Mouse (Mus musculus) embryonic fibroblast, embryonic 13.5 days (primary cell): ENCODE measurements around the gene Adh1.

Experiments used
- CTCF ChIP-seq: IDR thresholded peaks from 2 replicates; pipeline ENCODE4 v1.5.1; 2011; ENCODE audit warnings: mild to moderate bottlenecking, control low read depth, low read length, moderate library complexity, borderline replicate concordance; ENCODE audit not compliant: insufficient read depth
- POLR2A ChIP-seq: IDR thresholded peaks from 2 replicates; pipeline ENCODE4 v1.6.1; 2011; ENCODE audit warnings: low read depth, mild to moderate bottlenecking, control low read depth, low read length, moderate library complexity

DNA sequence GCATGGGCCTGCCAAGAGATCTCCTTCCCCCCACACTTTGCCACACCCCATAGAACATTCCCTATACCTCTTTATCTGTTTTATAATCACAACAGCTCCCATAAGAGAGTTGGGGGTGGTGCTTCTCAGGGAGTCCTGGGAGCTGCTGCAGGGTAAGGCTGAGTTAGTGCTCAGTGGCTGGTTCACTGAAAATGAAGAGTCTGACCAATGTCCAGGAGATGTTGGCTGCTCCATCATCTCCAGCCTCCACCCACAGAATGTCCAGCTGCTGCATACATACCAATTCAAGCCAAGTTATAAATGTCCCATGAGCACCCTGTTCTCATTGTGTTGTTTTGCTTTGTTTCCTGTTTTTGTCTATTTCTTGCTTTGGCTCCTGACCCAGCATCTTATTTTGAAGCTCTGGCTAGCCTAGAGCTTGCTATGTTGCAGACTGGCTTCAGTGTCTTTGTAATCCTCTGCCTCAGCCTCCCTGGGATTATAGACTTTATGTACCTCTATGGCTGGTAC is 14.2 kb upstream of the Adh1 start:
- TF ChIP-seq CTCF (no peak), POLR2A (no peak)
